Mouse (Mus musculus) natural killer cell, adult 2 months (primary cell): ENCODE data around the gene Gm3045.

Source experiments
- DNase-seq, 2 experiments: peaks; one replicate each; pipeline ENCODE4 v3.0.0; 2022; ENCODE audit warnings: low spot score in 2 of 2

Gm3045 gene

DNA sequence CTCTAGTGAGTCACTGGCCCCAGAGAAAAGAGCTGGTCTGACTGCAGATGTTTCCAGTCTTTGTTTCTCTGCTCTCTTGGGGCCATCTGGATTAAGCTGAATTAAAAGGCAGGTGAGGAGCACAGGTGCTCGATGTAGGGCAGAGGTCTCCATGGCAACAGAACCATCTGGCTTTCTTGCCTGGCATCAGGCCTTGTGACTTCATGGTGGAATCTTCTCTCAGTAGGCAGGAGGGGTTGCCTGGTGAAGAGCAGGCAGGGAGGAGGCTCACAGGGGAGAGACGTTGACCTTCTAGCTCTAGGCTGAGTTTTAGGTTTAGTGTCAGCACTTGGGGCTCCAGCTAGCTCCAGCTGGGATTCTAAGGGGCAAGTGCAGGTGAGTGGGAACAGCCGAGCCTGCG lies at the start of gene Gm3045:
Gene Gm3045 (plus strand): TSS at position 230 of the 400 bp plus-strand sequence.
- DNase-seq = no peak

DNA sequence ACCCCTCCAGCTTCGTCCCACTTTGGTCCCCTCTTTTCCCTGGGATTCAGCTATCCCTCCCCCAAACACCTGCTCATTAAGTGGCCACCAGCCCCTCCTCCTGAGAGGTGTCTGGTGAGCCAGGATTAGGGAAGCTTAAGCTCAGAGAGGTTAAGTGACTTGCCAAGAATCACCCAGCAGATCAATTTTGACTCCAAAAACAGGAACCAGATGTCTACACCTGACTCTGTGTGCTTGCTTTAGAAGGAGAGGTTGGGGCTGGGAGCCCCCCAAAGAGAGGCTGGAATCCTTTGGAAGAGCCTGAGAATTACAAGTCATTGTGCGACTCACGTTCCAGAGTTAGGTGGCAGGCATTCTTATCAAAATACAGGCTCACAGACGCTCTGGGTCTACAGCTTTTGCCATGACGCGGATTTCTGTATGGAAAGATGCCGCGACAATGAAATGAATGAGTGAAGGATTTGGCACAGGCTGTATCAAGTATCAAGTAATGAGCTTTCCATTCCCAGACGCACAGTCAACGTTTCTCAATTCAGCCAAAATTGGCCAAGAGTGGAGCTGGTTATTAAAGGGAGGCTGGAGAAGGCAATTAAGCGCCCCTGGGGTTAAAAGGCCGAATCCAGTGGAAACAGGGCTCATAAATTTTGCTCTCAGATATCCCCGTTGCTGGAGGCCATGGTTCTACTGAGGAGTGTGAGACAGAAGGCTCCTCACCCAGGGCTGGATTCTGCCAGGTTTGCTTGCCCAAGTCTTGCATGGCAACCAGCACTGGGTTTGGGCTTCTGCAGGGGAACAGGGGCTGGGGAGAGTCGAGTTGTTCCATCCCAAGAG lies 45.3 kb upstream of the Gm3045 start:
- no peak for DNase-seq

DNA sequence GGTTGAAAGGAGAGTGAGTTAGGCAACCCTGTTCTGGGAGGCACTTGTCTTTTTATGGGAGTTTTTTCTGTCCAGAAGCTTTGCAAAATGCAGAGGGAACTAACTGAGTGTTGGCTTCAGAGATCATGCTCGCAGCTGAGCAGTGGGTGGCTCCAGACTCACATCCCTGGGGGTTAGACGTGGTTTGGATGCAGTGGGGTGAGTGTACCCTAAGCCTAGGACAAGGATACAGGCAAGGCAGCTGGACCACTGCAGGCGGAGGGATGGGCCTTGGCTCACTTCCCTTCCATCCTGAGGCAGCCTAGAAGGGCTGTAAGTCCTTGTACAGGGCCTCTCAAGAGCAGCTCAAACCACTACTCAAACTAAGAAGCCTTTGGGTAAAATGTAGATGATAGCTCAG lies 43.0 kb upstream of the Gm3045 start:
- DNase-seq = no peak

DNA sequence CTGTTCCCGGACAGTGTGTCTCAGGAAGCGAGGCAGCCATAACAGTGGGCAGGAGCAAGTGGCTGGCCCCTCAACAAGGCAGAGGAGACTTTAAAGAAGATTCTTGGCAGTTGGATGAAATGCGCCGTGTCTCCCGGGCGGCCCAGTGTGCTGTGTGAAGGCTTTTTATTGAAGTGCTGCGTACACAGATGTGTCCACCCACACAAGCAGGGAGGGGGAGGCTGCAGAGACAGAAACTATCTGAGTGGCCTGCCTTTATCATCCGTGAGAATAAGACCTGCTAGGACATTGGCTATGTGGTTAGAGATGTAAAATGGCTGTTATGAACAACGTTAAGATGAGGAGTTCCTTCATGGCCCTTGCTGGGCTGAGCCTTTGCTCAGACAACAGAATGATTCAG lies 40.0 kb upstream of the Gm3045 start:
- no peak for DNase-seq

DNA sequence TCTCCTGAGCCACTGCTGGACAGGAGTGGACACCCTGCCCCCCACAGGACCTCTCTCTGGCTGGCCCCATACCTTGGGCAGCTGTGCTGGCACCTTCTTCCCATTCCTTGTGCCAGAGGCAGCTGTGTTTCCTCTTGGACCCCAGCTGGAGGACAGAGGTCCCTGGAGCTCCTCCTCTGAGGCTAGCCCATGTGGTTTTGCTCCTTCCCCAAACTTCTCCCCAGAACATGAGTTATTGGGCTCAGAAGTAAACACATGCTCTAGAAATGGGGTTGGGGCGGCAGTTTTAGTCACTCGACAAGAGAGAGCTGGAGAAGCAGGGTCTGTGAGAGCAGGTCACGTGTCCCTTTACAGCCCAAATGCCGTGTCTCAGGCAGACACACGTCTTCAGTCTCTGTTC lies 39.0 kb upstream of the Gm3045 start:
- DNase-seq = no peak

DNA sequence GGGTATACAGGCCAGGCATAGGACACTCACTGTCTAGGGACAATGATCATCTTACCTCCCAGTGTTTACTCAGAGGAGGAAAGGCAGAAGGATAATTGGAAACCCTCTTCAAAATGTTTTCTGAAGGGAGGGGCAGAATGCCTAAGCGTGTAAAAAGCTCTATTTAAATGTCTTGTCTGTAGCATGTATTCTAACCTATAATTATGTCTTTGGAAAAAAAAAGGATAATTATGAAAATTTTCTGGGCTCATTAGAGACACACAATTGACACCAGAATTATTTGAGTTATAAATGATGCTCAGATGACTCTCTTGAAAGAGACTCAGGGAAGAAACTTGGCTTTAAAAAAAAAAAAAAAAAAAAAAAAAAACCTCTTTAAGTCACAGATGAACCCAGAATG lies 38.4 kb upstream of the Gm3045 start:
- no peak for DNase-seq

DNA sequence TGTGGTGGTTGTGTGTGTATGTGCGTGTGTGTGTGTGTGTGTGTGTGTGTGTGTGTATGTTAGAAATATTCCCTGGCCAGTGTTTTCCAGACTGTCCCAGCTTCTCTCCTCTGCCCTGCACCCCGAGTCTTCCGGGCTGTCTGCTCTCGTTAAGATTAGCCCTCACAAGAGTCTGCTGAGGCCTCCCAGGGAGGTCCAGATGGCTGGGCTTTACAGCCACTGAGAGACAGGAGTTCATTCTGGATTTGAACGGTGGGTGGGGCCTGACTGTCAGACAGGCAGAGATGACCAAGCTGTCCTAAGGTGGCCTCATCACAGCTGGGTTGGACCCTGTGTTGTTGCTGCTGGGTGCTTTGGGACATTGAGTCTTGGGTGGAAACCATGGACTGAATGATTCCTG lies 28.8 kb upstream of the Gm3045 start:
- no peak for DNase-seq

DNA sequence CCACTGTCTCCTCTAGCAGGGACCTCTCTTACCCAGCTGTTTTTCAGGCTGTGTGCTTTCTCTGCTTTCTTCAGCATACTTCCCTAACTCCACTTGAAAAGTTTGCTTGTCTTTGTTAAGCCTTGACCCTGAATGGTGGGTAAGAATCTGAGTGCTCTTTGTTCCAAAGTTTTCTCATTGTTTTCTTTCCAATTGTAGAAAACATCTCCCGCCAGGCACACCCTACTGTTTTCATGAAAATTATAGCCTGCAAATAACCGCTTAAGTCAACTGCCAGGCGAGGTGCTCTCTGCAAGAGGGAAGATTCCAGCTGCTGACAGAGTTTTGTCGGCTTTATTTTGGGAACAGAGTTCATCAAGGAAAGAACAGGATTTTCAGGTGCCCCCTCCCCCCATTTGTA lies 25.2 kb upstream of the Gm3045 start:
- no peak for DNase-seq

DNA sequence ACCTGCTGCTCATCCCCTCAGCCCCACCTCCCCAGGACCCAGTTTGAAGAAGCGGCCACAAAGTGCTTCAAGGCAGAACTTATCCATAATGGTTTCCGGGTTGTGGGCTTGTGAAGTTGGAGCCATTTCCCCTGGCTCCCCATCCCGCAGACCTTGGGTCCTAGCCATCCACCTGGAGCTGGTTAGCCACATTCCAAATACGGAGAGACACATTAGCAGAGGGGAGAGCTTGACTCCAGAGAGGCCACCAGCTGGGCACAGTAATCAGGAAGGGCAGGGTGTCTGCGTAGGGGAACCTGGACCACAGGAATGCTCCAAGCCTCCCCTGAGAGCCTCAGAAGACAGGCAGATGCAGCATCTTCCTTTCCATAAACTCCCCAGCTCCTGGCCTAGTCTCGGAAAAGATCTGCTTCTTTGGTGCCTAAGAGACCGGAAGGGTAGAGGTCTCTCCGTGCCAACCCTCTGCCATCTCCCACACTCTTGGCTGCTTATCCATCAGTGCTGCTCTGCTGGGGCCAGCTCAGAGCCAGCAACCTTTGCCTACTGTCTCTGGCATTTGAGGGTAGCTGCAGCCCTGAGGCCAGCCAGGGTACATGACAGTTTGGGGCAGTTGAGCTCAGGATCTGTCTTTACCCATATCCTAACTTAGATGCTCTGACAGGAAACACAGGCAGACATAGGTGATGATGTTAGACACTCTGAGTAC lies 22.9 kb upstream of the Gm3045 start:
- DNase-seq = no peak

DNA sequence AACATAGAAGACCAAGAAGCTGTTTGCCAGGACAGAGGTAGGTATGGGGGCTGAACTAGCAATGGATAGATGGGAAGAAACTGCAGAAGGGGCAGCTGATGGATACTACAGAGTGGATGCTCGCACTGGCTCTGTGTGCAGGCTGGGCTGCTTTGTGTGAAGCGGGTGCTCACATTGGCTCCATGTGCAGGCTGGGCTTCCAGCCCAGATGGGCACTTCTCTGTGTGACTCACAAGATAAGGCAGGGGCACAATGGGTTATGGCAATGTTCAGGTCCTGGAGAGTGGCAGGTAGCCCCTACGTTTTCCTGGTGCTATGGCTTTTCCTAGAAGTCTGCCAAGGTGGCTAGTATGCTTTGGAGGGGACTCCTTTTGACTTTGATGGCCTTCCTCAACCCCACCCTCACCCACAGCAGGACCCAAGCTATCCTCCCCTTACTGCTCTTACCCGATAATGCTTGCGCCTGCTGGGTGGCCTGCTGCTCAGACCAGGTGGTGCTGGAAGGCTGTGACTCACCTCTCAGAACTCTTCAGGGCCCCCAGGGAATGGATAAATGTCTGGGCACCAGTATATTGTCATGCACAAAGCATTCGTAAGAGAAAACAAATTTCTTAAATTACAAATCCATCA lies 21.8 kb upstream of the Gm3045 start:
- no peak for DNase-seq

DNA sequence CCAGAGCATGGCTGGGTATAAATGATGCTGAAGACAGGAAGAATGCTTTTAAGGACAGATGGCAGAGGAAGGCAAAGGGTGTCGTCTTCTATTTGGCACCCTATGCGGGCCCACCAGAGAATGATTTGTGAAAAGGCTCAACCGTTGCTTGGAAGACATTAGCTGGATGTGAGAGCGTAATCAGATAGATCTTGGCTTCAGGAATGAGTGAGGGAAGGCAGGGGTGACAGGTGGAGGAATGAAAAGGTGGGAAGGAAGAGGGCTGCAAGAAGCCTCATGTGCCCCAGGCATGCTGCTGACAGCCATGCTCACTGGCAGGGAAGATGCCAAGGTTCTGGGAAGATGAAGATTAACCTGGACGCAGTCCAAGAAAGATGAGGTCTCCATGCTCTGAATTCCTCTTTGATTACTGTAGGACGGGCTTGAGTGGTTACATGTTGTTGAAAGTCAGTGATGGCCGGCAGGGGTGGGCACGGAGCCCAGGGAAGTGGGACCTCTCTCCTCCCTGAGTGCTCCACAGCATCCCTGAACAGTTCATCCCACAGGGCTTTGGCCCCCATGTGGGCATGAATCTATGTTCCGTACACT lies 14.0 kb upstream of the Gm3045 start:
- DNase-seq = no peak

DNA sequence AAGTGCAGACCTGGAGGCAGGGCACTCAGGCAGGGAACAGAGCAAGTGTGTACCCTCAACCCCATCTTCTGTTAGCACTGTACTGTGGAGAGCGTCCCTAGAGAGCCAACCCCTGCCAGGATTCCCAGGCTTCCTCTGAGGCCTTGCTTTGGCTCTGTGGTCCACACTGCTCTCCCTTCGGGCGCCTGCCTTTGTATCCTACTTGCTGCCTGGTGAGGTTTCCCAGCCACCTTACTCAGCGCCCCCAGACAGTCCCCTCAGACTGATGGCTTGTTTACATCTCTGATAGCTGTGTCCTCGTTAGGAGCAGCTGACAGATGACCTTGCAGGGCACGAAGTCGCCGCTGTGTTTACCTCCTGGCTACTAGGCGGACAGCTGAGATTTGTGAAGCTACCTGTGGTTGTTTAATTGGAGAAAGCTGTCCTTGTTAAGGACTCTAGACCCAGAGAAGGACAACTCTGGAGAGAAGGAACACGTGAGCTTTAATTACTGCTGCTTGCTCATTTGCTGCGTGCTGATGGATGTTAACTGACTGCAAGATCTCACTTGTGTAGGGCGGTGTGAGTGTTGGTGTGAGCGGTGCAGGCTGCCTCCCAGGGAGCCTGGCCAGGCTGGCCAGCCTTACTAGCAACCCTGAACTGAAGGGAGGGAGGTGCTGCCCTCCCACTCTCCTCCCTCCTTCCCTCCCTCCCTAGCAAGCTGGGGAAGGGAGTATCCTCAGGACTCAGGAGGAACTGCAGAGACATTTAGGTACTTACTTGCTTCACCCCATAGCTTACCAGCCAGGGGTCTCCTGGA lies 7.5 kb upstream of the Gm3045 start:
- DNase-seq = no peak

DNA sequence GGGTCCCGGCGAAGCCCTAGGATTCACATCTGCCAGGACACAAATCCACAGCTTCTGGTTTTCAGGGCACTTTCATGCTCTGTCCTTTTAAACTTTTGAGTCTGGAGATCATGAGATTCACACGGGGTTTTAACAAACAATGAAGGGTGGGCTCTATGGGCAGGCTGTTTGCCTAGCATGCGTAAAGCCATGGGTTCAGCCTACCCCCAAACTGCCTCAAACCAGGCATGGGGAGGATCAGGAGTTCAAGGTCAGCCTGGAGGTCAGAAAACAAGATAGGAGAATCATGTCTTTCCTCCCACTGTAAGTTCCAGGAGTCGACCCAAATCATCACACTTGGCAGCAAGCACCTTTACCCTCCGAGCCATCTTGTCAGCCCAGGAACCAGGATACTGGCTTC lies 6.9 kb upstream of the Gm3045 start:
- DNase-seq = no peak

DNA sequence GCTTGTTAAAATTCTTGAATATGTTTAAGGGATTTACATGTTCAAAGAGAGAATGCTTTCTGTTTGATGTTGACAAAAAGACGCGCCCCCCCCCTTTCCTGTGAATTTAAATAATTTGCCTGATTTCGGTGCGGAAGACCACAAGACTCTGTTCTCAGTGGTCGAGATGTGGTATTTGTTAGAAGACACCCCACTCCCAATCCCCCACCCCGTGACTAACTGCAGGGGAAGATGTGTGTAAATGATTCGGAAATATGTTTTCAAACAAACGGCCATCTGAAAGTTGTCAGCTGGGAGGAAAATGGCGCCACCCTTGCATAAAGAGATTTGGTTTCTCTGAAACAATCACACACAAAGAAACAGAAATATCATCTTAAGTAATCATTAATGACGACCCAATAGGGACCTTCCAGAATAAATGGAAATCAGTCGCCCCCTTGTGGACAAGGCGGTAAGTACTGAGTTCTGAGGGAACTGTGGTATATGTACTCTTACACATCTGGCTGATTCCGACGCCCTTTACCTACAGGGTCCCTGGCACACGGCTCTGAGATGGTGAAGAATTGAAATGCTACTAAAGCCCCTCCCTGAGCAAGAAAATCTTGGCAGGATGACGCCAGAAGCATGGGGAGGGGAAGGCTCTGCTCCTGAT lies 4.2 kb upstream of the Gm3045 start:
- peak; percentile 8 to 9 for DNase-seq

DNA sequence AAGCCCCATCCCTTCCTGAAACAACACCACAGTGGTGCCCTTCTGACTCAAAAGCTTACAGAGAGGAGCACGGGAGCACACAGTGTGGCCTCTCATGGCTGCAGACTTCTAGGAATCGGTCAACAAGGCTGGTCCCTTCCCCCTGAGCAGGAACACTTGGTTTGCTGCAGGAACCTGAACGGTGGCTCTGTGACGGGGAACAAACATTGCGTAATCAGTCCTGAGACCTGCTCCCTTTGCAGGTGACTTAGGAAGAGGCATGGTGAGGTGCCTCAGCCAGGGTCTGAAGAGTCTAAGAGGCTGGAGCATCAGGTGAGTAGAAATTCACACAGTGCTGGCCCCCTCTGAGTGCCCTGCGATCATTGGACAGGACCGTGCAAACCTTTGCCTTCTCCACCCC lies 463 bp upstream of the Gm3045 start:
- DNase-seq = no peak

DNA sequence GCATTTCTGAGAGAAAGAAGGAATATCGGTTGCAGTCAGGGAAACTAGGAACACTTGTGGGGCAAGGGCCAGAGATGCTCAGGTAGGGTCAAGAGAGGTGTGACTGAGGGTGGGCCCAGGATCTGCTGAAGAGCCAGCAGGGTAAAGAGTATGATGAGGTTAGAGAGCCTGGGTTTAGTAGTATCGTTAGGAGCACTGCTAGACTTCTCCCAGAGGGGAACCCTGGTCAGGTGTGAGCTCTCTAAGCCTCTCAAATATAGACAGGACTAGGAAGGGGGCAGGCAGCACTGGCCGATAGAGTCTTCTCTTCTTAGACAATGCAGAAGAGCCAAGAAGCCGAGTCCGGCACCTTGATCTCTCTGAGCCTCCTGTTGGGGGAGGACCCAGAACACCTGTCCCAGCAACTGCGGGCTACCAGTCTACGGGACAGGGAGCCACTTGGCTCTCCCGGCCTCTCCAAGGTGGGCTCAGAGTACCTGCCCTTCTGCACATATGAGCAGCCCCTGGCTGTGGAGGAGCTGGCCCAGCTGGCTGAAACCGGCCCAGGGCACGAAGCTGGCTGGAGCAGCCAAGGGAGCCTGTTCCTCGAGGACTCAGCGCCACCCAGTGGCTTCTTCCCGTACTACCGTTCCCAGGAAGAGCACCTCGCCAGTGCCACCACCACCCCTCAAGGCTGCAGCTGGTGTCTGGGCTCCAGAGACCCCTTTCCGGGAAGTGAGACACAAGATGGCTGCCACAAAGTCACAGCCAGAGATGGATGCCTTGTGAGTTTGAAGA lies 2.5 kb downstream of the Gm3045 start:
- no peak for DNase-seq

DNA sequence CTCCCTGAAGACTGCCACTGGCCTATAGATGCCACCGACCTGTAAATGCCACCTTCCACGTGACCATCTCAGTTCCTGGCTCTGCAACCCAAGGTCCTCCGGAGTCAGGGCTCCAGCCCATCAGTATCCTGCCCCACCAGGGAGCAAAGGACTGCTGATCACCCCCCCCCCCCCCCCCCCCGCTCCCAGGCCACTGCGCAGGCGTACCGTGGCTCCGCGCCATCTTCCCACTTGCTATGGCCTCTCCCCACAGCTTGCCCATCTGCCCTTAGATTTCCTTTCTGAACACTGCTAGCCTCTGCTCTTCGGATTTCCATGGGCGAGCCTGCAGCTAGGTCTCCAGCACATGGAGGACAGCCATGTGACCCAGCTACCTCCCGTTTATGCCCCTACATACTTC lies 6.1 kb downstream of the Gm3045 start:
- no peak for DNase-seq

DNA sequence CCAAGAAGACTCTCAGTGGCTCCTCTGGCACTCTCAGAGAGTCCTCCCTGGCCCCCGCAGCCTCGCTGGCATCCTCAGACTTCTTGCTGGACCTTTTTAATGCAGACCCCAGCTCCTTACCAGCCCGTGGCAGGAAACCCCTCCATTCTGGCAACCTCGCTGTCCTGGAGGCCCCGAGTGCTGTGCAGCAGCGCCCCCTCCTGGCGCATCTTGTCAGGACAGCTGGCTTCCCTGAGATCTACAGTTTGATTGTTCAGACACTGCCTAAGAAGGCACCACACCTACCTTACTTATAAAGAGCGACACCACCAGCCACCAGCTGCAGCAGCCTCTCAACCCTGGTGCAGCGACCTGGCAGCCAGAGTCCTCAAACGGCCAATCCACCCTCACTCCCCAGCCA lies 7.1 kb downstream of the Gm3045 start:
- peak in 1 of 2 experiments; percentile 4 for DNase-seq

DNA sequence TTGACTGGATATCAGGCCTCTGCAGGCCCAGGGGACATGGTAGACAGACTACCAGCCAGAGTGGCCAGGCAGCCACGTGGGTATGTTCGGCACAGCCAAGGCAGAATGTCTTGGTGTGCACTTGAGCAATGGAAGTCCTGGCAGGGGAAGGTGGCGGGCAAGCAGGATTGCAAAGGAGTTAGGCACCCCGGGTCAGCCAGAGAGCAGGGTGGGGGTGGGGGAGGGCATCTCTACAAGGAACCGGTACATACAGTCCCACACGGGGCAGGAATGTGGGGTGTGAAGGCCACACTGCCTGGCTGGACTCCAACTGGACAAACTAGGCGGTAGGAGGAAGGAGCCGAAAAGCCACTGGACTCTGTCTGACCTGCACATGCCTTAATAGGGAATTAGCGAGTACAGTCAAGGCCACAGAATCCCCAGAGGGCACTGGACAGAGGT lies 7.9 kb downstream of the Gm3045 start:
- DNase-seq = no peak

DNA sequence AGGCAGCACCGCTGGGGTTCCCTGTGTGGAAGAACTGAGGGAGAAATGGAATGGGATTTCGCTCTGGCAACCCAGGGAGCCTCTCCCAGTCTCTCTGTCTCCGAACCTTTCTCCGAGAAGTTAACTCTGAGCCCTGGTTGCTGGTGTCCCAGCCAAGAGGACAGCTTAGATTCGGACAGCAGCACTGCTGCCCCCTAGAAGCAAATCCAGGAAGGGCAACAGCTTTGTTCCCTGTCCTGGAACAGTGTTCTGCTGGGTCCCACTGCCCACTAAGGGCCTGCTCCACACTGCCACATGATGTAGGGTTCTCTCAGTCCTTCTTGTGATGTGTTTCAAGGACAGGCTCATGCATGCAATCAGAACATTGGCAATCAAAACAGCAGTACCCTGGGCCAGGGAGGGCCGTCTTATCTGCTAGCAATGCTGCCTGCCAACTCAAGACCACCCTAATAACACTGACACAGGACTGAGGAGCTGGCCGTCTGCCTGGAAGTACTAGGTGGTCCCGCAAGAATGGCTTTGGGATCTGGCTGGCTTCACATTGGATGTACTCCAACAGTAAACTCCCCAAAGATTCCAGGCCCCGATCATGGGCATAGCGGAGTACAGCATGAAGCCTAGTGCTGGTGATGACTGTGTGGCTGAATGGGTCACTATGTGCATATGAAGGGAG lies 9.4 kb downstream of the Gm3045 start:
- no peak for DNase-seq
